Mouse (Mus musculus) heart, embryonic 12.5 days (tissue): ENCODE results near the gene Ubash3b. TPM values are rescaled to one million over a fixed set of nuclear protein-coding genes. Genes with fewer than 3 reads are reported as not detected.

Experiments used
- ATAC-seq: fragments of 200-750 bp; cut with Nextera tagmentation; 2 replicates; pipeline ENCODE4 v1.8.0; 2017; ENCODE audit warnings: moderate TSS enrichment, moderate library complexity; ENCODE audit not compliant: insufficient number of reproducible peaks, low FRiP score
- H3K27ac ChIP-seq: fragments of 300-500 bp; sonication (generic); 2 replicates; pipeline ENCODE4 v1.5.1; 2016; ENCODE audit warnings: mild to moderate bottlenecking, moderate library complexity; ENCODE audit not compliant: poor library complexity, severe bottlenecking
- H3K27me3 ChIP-seq: fragments of 300-500 bp; sonication (generic); replicated peaks from 2 replicates; pipeline ENCODE4 v1.6.1; 2016; ENCODE audit warnings: mild to moderate bottlenecking, moderate library complexity
- H3K36me3 ChIP-seq: fragments of 300-500 bp; sonication (generic); 2 replicates; pipeline ENCODE4 v1.6.1; 2016; ENCODE audit warnings: mild to moderate bottlenecking, moderate library complexity
- H3K4me1 ChIP-seq: fragments of 300-500 bp; sonication (generic); replicated peaks from 2 replicates; pipeline ENCODE4 v1.6.1; 2016; ENCODE audit warnings: mild to moderate bottlenecking
- H3K4me2 ChIP-seq: fragments of 300-500 bp; sonication (generic); 2 replicates; pipeline ENCODE4 v1.6.1; 2016; ENCODE audit warnings: mild to moderate bottlenecking, moderate library complexity
- H3K4me3 ChIP-seq: fragments of 300-500 bp; sonication (generic); 2 replicates; pipeline ENCODE4 v1.5.1; 2016; ENCODE audit warnings: mild to moderate bottlenecking
- H3K9ac ChIP-seq: fragments of 300-500 bp; sonication (generic); 2 replicates; pipeline ENCODE4 v1.6.1; 2016; ENCODE audit warnings: mild to moderate bottlenecking, moderate library complexity
- H3K9me3 ChIP-seq: fragments of 300-500 bp; sonication (generic); replicated peaks from 2 replicates; pipeline ENCODE4 v1.6.1; 2016; ENCODE audit warnings: mild to moderate bottlenecking, moderate library complexity
- WGBS: fragments of 180-500 bp; shearing (Covaris S2); methylation state at CpG from one replicate; pipeline ENCODE4 v1.1.7; 2016; 5-methylcytosine and 5-hydroxymethylcytosine counted together
- polyA plus RNA-seq: library from polyadenylated mRNA; unstranded; fragments of >200 nt; fragmentation: Nextera tagmentation; extraction: Ambion mirVana; gene quantifications from 2 replicates; pipeline ENCODE4 v1.2.1, GENCODE M21; 2016

The Ubash3b gene
- polyA plus RNA-seq, 1 experiment from 2014 or later = 13.3 TPM

- Histone ChIP-seq H3K9me3 (no peaks in the 10 kb centered on the region), H3K27me3 (no peaks in the 10 kb centered on the region), H3K9ac (no peak overlapping the region), H3K4me2 (no peak overlapping the region), H3K27ac (no peak overlapping the region), H3K36me3 (no peaks in the 10 kb centered on the region), H3K4me1 (peaks cover 46% of the 10 kb centered on the region), H3K4me3 (no peak overlapping the region)
- 68% methylated on average over 9 of the region's 9 CpGs for WGBS
- ATAC-seq = no peak
Measured at GRCm38 (mm10) chr9:41087831-41088383, 73.6 kb downstream of the Ubash3b start.

- 0 out of 2 replicates have a peak overlapping the region, but pooled peaks have one; percentile 8 for H3K4me2 ChIP-seq
- no peaks in the 10 kb centered on the region for H3K9me3 ChIP-seq
- peak; percentile 71 for ATAC-seq
- no peaks in the 10 kb centered on the region for H3K27me3 ChIP-seq
- H3K36me3 ChIP-seq = no peaks in the 10 kb centered on the region
- H3K4me3 ChIP-seq = no peak overlapping the region
- H3K27ac ChIP-seq = peak overlapping the region; percentile 35; the same call in 1 of the 2 replicates
- WGBS = 15% methylated on average over 11 of the region's 11 CpGs
- no peak overlapping the region for H3K9ac ChIP-seq
- peaks cover 64% of the 10 kb centered on the region for H3K4me1 ChIP-seq
Measured at GRCm38 (mm10) chr9:41084191-41084901, 77.2 kb downstream of the Ubash3b start.

- ATAC-seq = no peak
- peak overlapping the region; percentile 35; the same call in 1 of the 2 replicates for H3K27ac ChIP-seq
- no peaks in the 10 kb centered on the region for H3K9me3 ChIP-seq
- no peak overlapping the region for H3K9ac ChIP-seq
- H3K27me3 ChIP-seq = no peaks in the 10 kb centered on the region
- no peaks in the 10 kb centered on the region for H3K36me3 ChIP-seq
- peaks cover 71% of the 10 kb centered on the region for H3K4me1 ChIP-seq
- H3K4me2 ChIP-seq = 0 out of 2 replicates have a peak overlapping the region, but pooled peaks have one; percentile 8
- WGBS = 81% methylated on average over 6 of the region's 6 CpGs
- no peak overlapping the region for H3K4me3 ChIP-seq
Measured at GRCm38 (mm10) chr9:41083386-41084055, 78.0 kb downstream of the Ubash3b start.

GRCm38 (mm10) chr9:41082891-41083290, 78.6 kb downstream of the Ubash3b start:
- Histone ChIP-seq H3K4me1 (peaks cover 69% of the 10 kb centered on the region), H3K27ac (no peak overlapping the region), H3K36me3 (no peaks in the 10 kb centered on the region), H3K9me3 (no peaks in the 10 kb centered on the region), H3K9ac (no peak overlapping the region), H3K4me3 (no peak overlapping the region), H3K4me2 (no peak overlapping the region), H3K27me3 (no peaks in the 10 kb centered on the region)
- no peak for ATAC-seq
- WGBS = 55% methylated on average over 3 of the region's 3 CpGs

GRCm38 (mm10) chr9:41080877-41081276, 80.6 kb downstream of the Ubash3b start:
- H3K27ac ChIP-seq = peak overlapping the region; percentile 60; the same call in 1 of the 2 replicates
- H3K9me3 ChIP-seq = no peaks in the 10 kb centered on the region
- no peaks in the 10 kb centered on the region for H3K27me3 ChIP-seq
- H3K4me3 ChIP-seq = no peak overlapping the region
- H3K36me3 ChIP-seq = no peaks in the 10 kb centered on the region
- H3K4me2 ChIP-seq = peak overlapping the region; percentile 38; the same call in 1 of the 2 replicates
- peaks cover 71% of the 10 kb centered on the region for H3K4me1 ChIP-seq
- no peak for ATAC-seq
- WGBS = 56% methylated on average over 5 of the region's 5 CpGs
- no peak overlapping the region for H3K9ac ChIP-seq

GRCm38 (mm10) chr9:41079428-41080155, 81.9 kb downstream of the Ubash3b start:
- Histone ChIP-seq H3K4me1 (peaks cover 63% of the 10 kb centered on the region), H3K27ac (peak overlapping the region; percentile 60), H3K4me3 (no peak overlapping the region), H3K4me2 (0 out of 2 replicates have a peak overlapping the region, but pooled peaks have one; percentile 16), H3K36me3 (no peaks in the 10 kb centered on the region), H3K9ac (no peak overlapping the region), H3K27me3 (no peaks in the 10 kb centered on the region), H3K9me3 (no peaks in the 10 kb centered on the region)
- WGBS = 47% methylated on average over 14 of the region's 14 CpGs
- ATAC-seq = peak; percentile 79

- Histone ChIP-seq H3K36me3 (no peaks in the 10 kb centered on the region), H3K4me1 (peaks cover 56% of the 10 kb centered on the region), H3K27me3 (no peaks in the 10 kb centered on the region), H3K27ac (0 out of 2 replicates have a peak overlapping the region, but pooled peaks have one; percentile 56), H3K4me3 (no peak overlapping the region), H3K9me3 (no peaks in the 10 kb centered on the region), H3K9ac (no peak overlapping the region), H3K4me2 (no peak overlapping the region)
- 86% methylated on average over 4 of the region's 4 CpGs for WGBS
- no peak for ATAC-seq
Measured at GRCm38 (mm10) chr9:41078198-41078597, 83.3 kb downstream of the Ubash3b start.

- H3K4me1 ChIP-seq = peaks cover 51% of the 10 kb centered on the region
Measured at GRCm38 (mm10) chr9:41076150-41076549, 85.3 kb downstream of the Ubash3b start.

GRCm38 (mm10) chr9:41075528-41075927, 86.0 kb downstream of the Ubash3b start:
- no peaks in the 10 kb centered on the region for H3K27me3 ChIP-seq
- H3K4me3 ChIP-seq = no peak overlapping the region
- ATAC-seq = no peak
- H3K36me3 ChIP-seq = no peaks in the 10 kb centered on the region
- no peak overlapping the region for H3K27ac ChIP-seq
- H3K9me3 ChIP-seq = no peaks in the 10 kb centered on the region
- WGBS = 84% methylated on average over 5 of the region's 5 CpGs
- no peak overlapping the region for H3K9ac ChIP-seq
- H3K4me1 ChIP-seq = peaks cover 50% of the 10 kb centered on the region
- H3K4me2 ChIP-seq = no peak overlapping the region

More at GRCm38 (mm10) chr9:41076150-41076549, 85.3 kb downstream of the Ubash3b start:
- Histone ChIP-seq H3K36me3 (no peaks in the 10 kb centered on the region), H3K4me2 (no peak overlapping the region), H3K9ac (no peak overlapping the region), H3K27ac (no peak overlapping the region), H3K9me3 (no peaks in the 10 kb centered on the region), H3K27me3 (no peaks in the 10 kb centered on the region), H3K4me3 (no peak overlapping the region)
- no peak for ATAC-seq
- WGBS = 71% methylated on average over 4 of the region's 4 CpGs

- Histone ChIP-seq H3K27me3 (no peaks in the 10 kb centered on the region), H3K9me3 (no peaks in the 10 kb centered on the region), H3K9ac (no peak overlapping the region), H3K27ac (peak overlapping the region; percentile 73), H3K36me3 (no peaks in the 10 kb centered on the region), H3K4me3 (no peak overlapping the region), H3K4me2 (peak overlapping the region; percentile 27), H3K4me1 (peaks cover 46% of the 10 kb centered on the region)
- ATAC-seq = peak; percentile 67
- WGBS = 61% methylated on average over 19 of the region's 19 CpGs
Measured at GRCm38 (mm10) chr9:41073196-41074009, 88.1 kb downstream of the Ubash3b start.
